Mouse (Mus musculus) small intestine, adult 2 months (tissue): ENCODE measurements at regions not wholly inside any gene's neighbourhood (a gene's known extent, or its start where the extent isn't known, plus 50 kb on each side); places are given as distances from the start of the nearest gene placed in this dataset.

Source experiments
- CTCF ChIP-seq: fragments of 200-500 bp; IDR thresholded peaks from 2 replicates; pipeline ENCODE4 v1.5.1; 2012; ENCODE audit warnings: low read depth, mild to moderate bottlenecking, control low read depth, inconsistent platforms, low read length, moderate library complexity, mixed read lengths; ENCODE audit not compliant: insufficient replicate concordance, insufficient read length; ENCODE audit errors: extremely low read depth
- POLR2A ChIP-seq: fragments of 200-500 bp; IDR thresholded peaks from 2 replicates; pipeline ENCODE4 v1.6.1; 2012; ENCODE audit warnings: low read depth, mild to moderate bottlenecking, control low read depth, inconsistent platforms, low read length, moderate library complexity

- TF ChIP-seq POLR2A = no peak
- TF ChIP-seq CTCF = no peak
Observed at GRCm38 (mm10) chr14:105504376-105504775, 246.0 kb downstream of the Ndfip2 start.
